Mouse (Mus musculus) C2C12 (cell line): ENCODE results near the gene Tmco3.

Experiments
- CEBPB ChIP-seq: IDR thresholded peaks from one replicate; pipeline ENCODE4 v1.6.1; 2011; ENCODE audit warnings: low read depth, mild to moderate bottlenecking, control low read depth, moderate library complexity
- CTCF ChIP-seq: IDR thresholded peaks from one replicate; pipeline ENCODE4 v1.5.1; 2011; ENCODE audit not compliant: control insufficient read depth, insufficient read depth, insufficient read length
- FOSL1 ChIP-seq: IDR thresholded peaks from one replicate; pipeline ENCODE4 v1.8.0; 2011; ENCODE audit warnings: mild to moderate bottlenecking, low read length; ENCODE audit not compliant: poor library complexity, insufficient read depth, severe bottlenecking
- MAX ChIP-seq: IDR thresholded peaks from one replicate; pipeline ENCODE4 v1.6.1; 2011; ENCODE audit warnings: mild to moderate bottlenecking, control low read depth
- MYOD1 ChIP-seq: IDR thresholded peaks from one replicate; pipeline ENCODE4 v1.6.1; 2011; ENCODE audit warnings: low read depth; ENCODE audit not compliant: control insufficient read depth, insufficient read length
- MYOG ChIP-seq: IDR thresholded peaks from one replicate; pipeline ENCODE4 v1.6.1; 2011; ENCODE audit not compliant: control insufficient read depth, insufficient read length; ENCODE audit errors: extremely low read depth
- USF1 ChIP-seq: IDR thresholded peaks from one replicate; pipeline ENCODE4 v1.6.1; 2011; ENCODE audit warnings: low read depth, mild to moderate bottlenecking, control low read depth, moderate library complexity

DNA sequence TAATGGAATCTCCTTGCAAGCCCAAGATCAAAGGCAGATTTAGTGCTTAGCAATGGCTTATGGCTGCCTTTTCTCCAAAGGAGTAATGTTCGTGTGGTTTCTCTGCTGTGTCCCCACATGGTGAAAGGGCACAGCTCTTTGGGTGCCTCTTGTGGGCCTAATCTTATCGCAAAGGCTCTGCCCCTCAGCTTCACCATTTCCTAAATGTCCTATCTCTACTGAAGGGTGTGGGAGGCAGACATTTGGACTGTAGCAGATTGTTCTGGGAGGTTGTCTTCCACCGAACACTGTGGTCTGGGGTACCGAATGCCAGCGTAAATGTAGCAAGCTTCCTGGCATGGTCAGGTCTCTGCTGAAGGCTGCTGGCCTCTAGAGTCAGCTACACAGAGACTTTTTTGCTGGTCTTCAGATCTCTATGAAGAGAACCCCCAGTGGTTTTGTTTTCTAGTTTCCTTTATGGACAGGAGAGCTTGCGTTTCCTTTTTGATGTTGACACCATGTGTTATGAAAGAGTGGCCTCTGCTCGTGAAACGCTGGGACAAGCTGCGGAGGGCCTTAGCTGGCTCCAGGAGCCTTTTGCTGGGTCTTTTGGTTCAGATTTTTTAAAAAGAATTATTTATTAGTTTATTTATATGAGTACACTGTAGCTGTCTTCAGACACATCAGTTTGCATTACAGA lies 65.3 kb downstream of the Tmco3 start:
- no peak for TF ChIP-seq CTCF
- TF ChIP-seq FOSL1 = no peak
- TF ChIP-seq USF1 = no peak
- no peak for TF ChIP-seq MYOG
- no peak for TF ChIP-seq MAX
- no peak for TF ChIP-seq CEBPB
- TF ChIP-seq MYOD1 = no peak
